Mouse (Mus musculus) thymus, adult 2 months (tissue): ENCODE results near the gene Ifng. TPM values are rescaled to one million over a fixed set of nuclear protein-coding genes. Genes with fewer than 3 reads are reported as not detected.
A peak's percentile ranks its signal among the peaks of the same experiment; 100 is the strongest.
"Not testable (repeated sequence)": the region's sequence is repeated elsewhere in the genome, so short reads cannot be mapped to it uniquely, and the experiment has no call there.

Experiments used
- DNase-seq: peaks from one replicate; pipeline ENCODE4 v3.0.0; 2021
- H3K27ac ChIP-seq: fragments of 200-500 bp; 2 replicates; pipeline ENCODE4 v1.5.1; 2012; ENCODE audit warnings: low read length, control low read depth; ENCODE audit not compliant: control insufficient read depth, insufficient read depth
- H3K27me3 ChIP-seq: fragments of 200-500 bp; 2 replicates; pipeline ENCODE4 v1.6.1; 2012; ENCODE audit warnings: mild to moderate bottlenecking, low read length, moderate library complexity, mixed read lengths; ENCODE audit not compliant: control insufficient read depth, insufficient read depth
- H3K36me3 ChIP-seq: fragments of 200-500 bp; 2 replicates; pipeline ENCODE4 v1.6.1; 2012; ENCODE audit warnings: mild to moderate bottlenecking, low read length, moderate library complexity; ENCODE audit not compliant: control insufficient read depth, insufficient read depth
- H3K4me1 ChIP-seq: fragments of 200-500 bp; replicated peaks from 2 replicates; pipeline ENCODE4 v1.6.1; 2012; ENCODE audit warnings: low read length; ENCODE audit not compliant: control insufficient read depth, insufficient read depth
- H3K4me3 ChIP-seq: fragments of 200-500 bp; 2 replicates; pipeline ENCODE4 v1.5.1; 2012; ENCODE audit warnings: mild to moderate bottlenecking, low read length, control low read depth, moderate library complexity; ENCODE audit not compliant: control insufficient read depth, insufficient read depth
- CTCF ChIP-seq: fragments of 200-500 bp; IDR thresholded peaks from 2 replicates; pipeline ENCODE4 v1.5.1; 2012; ENCODE audit warnings: mild to moderate bottlenecking, control low read depth, low read length, moderate library complexity, borderline replicate concordance; ENCODE audit not compliant: control insufficient read depth, poor library complexity, insufficient read depth; ENCODE audit errors: extremely low read depth
- POLR2A ChIP-seq: fragments of 200-500 bp; IDR thresholded peaks from 2 replicates; pipeline ENCODE4 v1.6.1; 2012; ENCODE audit warnings: mild to moderate bottlenecking, low read length, control low read depth, moderate library complexity; ENCODE audit not compliant: control insufficient read depth, poor library complexity, insufficient read depth; ENCODE audit errors: extremely low read depth
- WGBS: fragments of 180-500 bp; shearing (Covaris S2); methylation state at CpG from one replicate; pipeline ENCODE4 v1.1.7; 2018; 5-methylcytosine and 5-hydroxymethylcytosine counted together
- polyA plus RNA-seq: library from polyadenylated mRNA; depleted of rRNA; stranded (reverse); fragments of >200 nt; gene quantifications from 2 replicates; pipeline ENCODE4 v1.2.3, GENCODE M21; 2012

Ifng gene
- polyA plus RNA-seq, 1 experiment: not detected

GRCm38 (mm10) chr10:118451747-118452146, 10.9 kb downstream of the Ifng start:
- no peak for TF ChIP-seq POLR2A
- no peak for TF ChIP-seq CTCF
- no peaks in the 10 kb centered on the region for H3K4me1 ChIP-seq
- DNase-seq: no peak
- H3K27ac ChIP-seq: no peak overlapping the region
- H3K27me3 ChIP-seq: no peaks in the 10 kb centered on the region
- WGBS: 75% methylated on average over 2 of the region's 2 CpGs
- H3K36me3 ChIP-seq: no peaks in the 10 kb centered on the region
- no peak overlapping the region for H3K4me3 ChIP-seq

- H3K4me3 ChIP-seq: no peak overlapping the region
- DNase-seq: no peak
- TF ChIP-seq POLR2A: no peak
- no peak for TF ChIP-seq CTCF
- no peak overlapping the region for H3K27ac ChIP-seq
- no peaks in the 10 kb centered on the region for H3K4me1 ChIP-seq
- no peaks in the 10 kb centered on the region for H3K27me3 ChIP-seq
- 68% methylated on average over 4 of the region's 4 CpGs for WGBS
- H3K36me3 ChIP-seq: no peaks in the 10 kb centered on the region
Observed at GRCm38 (mm10) chr10:118458729-118459128, 17.9 kb downstream of the Ifng start.

GRCm38 (mm10) chr10:118461126-118461767, 20.4 kb downstream of the Ifng start:
- Histone ChIP-seq H3K36me3 (no peaks in the 10 kb centered on the region), H3K27ac (no peak overlapping the region), H3K4me1 (no peaks in the 10 kb centered on the region), H3K4me3 (no peak overlapping the region), H3K27me3 (no peaks in the 10 kb centered on the region)
- no peak for DNase-seq
- WGBS: 75% methylated on average over 6 of the region's 6 CpGs
- TF ChIP-seq POLR2A: no peak
- no peak for TF ChIP-seq CTCF

GRCm38 (mm10) chr10:118466481-118466880, 25.6 kb downstream of the Ifng start:
- no peaks in the 10 kb centered on the region for H3K36me3 ChIP-seq
- H3K4me3 ChIP-seq: no peak overlapping the region
- WGBS: 80% methylated on average over 6 of the region's 6 CpGs
- H3K27me3 ChIP-seq: no peaks in the 10 kb centered on the region
- no peak for TF ChIP-seq POLR2A
- no peak for TF ChIP-seq CTCF
- H3K4me1 ChIP-seq: peaks cover 4% of the 10 kb centered on the region
- DNase-seq: no peak
- no peak overlapping the region for H3K27ac ChIP-seq

GRCm38 (mm10) chr10:118469047-118469446, 28.2 kb downstream of the Ifng start:
- TF ChIP-seq CTCF: no peak
- TF ChIP-seq POLR2A: no peak
- H3K4me1 ChIP-seq: peaks cover 4% of the 10 kb centered on the region
- H3K27ac ChIP-seq: no peak overlapping the region
- H3K4me3 ChIP-seq: no peak overlapping the region
- no peaks in the 10 kb centered on the region for H3K36me3 ChIP-seq
- 9% methylated on average over 3 of the region's 3 CpGs for WGBS
- no peaks in the 10 kb centered on the region for H3K27me3 ChIP-seq
- peak; percentile 7 for DNase-seq

- Histone ChIP-seq H3K4me1 (peaks cover 4% of the 10 kb centered on the region), H3K36me3 (no peaks in the 10 kb centered on the region), H3K4me3 (no peak overlapping the region), H3K27ac (no peak overlapping the region), H3K27me3 (no peaks in the 10 kb centered on the region)
- WGBS: 28% methylated on average over 13 of the region's 13 CpGs
- no peak for DNase-seq
- TF ChIP-seq POLR2A (no peak), CTCF (no peak)
Observed at GRCm38 (mm10) chr10:118470296-118470957, 29.6 kb downstream of the Ifng start.

- WGBS: 72% methylated on average over 1 of the region's 1 CpGs
- not testable (repeated sequence) for H3K36me3 ChIP-seq, H3K27ac ChIP-seq, H3K27me3 ChIP-seq, H3K4me3 ChIP-seq, DNase-seq, H3K4me1 ChIP-seq
Observed at GRCm38 (mm10) chr10:118472846-118473245, 32.0 kb downstream of the Ifng start.
